Mouse (Mus musculus): Measurements from ENCODE around the gene Hsdl1. TPM values are rescaled to one million over a fixed set of nuclear protein-coding genes. Genes with fewer than 3 reads are reported as not detected.

Hsdl1 gene
- polyA plus RNA-seq, 1 experiment from 2014 or later: 87.6 TPM

Other genes starting within 250 kb of the Hsdl1 start
- 355 and 357 TPM in 2 replicates for gene Hsbp1, start 230.7 kb downstream of the Hsdl1 start, polyA plus RNA-seq (2014; fragmentation: Nextera tagmentation; extraction: Ambion mirVana)
- 9.7 and 11.5 TPM in 2 replicates for gene Mlycd, start 180.3 kb downstream of the Hsdl1 start, polyA plus RNA-seq (2014; fragmentation: Nextera tagmentation; extraction: Ambion mirVana)
- 0.27 and 0.76 TPM in 2 replicates for gene Osgin1, start 141.1 kb downstream of the Hsdl1 start, polyA plus RNA-seq (2014; fragmentation: Nextera tagmentation; extraction: Ambion mirVana)
- gene Necab2, start 128.5 kb downstream of the Hsdl1 start, polyA plus RNA-seq (2014; fragmentation: Nextera tagmentation; extraction: Ambion mirVana): 11.5 and 11.8 TPM in 2 replicates
- gene Slc38a8, start 73.5 kb downstream of the Hsdl1 start, polyA plus RNA-seq (2014; fragmentation: Nextera tagmentation; extraction: Ambion mirVana): not detected in 2 replicates
- 97.5 and 105 TPM in 2 replicates for gene Mbtps1, start 16.4 kb downstream of the Hsdl1 start, polyA plus RNA-seq (2014; fragmentation: Nextera tagmentation; extraction: Ambion mirVana)
- gene Dnaaf1, start 52 bp upstream of the Hsdl1 start, polyA plus RNA-seq (2014; fragmentation: Nextera tagmentation; extraction: Ambion mirVana): not detected in 2 replicates
- 11.7 and 14.1 TPM in 2 replicates for gene Taf1c, start 30.0 kb upstream of the Hsdl1 start, polyA plus RNA-seq (2014; fragmentation: Nextera tagmentation; extraction: Ambion mirVana)
- gene Adad2, start 37.6 kb upstream of the Hsdl1 start, polyA plus RNA-seq (2014; fragmentation: Nextera tagmentation; extraction: Ambion mirVana): 0.12 TPM in 1 of 2 replicates, not detected in the other
- 0.32 and 0.42 TPM in 2 replicates for gene Kcng4, start 60.5 kb upstream of the Hsdl1 start, polyA plus RNA-seq (2014; fragmentation: Nextera tagmentation; extraction: Ambion mirVana)
- gene Wfdc1, start 91.2 kb upstream of the Hsdl1 start, polyA plus RNA-seq (2014; fragmentation: Nextera tagmentation; extraction: Ambion mirVana): 1.7 and 1.9 TPM in 2 replicates
- 0.61 and 1.0 TPM in 2 replicates for gene Atp2c2, start 124.8 kb upstream of the Hsdl1 start, polyA plus RNA-seq (2014; fragmentation: Nextera tagmentation; extraction: Ambion mirVana)
- gene Tldc1, start 203.2 kb upstream of the Hsdl1 start, polyA plus RNA-seq (2014; fragmentation: Nextera tagmentation; extraction: Ambion mirVana): 10.3 and 11.1 TPM in 2 replicates